Mouse (Mus musculus): ENCODE measurements around the gene Ip6k2.
A peak's percentile ranks its signal among the peaks of the same experiment; 100 is the strongest.

Ip6k2 gene

DNA sequence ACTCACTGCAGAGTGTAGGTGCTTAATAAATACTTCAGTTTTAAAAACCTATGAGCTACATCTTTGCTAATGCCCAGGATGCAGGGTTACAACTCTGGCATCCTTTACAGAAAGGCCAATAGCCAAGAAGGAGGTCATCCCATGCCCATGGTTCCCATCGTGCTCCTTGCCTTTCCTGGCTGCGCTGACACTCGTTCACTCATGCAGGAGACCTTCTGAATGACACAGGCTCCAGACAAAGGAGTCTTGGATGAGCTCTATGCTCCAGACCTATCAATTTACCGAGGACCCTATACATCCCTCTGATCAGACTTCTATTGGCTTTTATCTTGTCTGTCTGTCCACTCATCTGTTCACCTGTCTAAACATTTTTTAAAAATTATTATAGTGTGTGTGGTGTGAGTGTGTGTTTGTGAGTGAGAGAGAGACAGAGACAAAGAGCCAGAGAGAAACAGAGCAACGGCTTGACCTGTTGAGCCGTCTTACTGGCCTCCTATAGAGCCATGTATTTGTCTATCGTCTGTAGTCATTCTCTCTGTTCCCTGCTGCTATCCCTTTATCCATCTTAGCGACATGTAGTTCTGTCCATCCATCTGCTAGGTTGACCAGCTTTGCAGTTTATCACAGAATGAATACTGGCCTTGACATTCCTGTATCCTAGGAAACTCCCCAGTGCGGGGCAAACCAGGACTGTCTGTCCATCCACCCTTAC is 604 bp upstream of the Ip6k2 start:
- DNase-seq (ENCODE audit: low read depth): no peak

DNA sequence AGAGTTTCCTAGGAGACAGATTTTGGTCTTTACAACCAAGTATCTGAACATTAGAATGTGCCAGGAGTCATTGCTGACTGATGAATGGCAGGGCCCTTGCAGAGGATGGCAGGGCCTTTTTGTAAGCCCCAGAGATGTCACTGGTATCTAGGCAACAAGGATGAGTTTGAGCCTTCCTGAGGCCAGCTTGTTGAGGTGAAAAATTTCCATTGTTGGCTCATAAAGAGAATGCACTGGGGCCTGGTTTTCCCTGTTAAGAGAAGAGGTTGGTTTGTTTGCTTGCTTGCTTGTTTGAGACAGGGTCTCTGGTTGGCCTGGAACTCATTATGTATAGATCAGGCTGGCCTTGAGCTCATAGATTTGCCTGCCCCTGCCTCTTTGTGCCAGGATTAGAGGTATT is 1.8 kb downstream of the Ip6k2 start:
- DNase-seq (ENCODE audit: low read depth): no peak

DNA sequence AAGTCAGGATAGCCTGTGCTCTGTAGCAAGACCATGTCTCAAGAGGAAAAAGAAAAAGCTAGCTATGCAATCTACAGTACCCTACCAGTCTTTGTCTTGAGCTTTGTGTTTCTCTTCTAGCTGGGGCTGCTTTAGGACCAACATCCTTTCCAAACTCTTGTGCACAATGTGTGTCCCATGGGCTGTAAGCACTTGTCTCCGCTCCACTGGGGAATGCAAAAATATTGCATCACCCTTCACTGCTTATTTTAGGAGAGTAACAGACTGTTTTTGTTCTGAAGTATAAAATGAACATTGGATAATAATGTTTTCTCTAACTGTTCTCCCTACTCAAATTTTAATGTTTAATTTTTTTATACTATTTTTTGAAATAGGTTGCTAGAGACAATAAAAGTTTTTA is 2.9 kb downstream of the Ip6k2 start:
- DNase-seq (ENCODE audit: low read depth): no peak

DNA sequence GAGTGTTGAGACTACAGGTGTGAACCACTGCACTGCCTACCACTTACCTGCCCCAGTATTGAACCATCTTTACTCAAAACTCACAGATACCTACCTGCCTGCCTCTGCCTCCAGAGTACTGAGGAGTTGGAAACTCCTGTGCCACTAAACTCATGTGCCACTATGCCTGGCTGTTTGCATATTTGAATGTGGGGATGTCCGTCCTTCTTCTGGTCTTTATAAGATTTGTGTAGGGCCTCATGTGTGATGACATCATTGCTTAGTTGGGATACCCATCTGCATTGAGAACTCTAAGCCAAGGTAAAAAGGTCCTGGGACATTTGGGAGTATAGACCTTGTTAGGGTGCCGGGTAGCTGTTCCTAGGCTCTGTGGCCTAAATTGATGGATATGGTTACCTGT is 3.5 kb downstream of the Ip6k2 start:
- DNase-seq (ENCODE audit: low read depth): no peak

DNA sequence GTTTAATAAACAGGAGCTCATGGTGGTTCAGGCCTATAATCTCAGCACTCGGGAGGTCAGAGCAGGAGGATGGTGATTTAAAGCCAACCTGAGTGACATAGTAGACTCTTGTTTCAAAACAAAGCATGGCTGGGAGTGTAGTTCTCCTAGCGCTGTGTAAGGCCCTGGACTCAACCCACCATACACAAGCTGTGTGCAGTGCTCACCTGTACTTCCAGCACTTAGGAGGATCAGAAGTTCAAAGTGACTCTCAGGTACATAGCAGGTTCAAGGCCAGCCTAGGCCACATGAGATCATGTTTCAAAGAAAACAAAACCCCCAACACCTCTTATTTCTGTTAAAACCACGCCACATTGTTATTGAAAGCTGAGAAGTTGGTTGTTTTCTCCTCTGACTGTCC is 5.1 kb downstream of the Ip6k2 start:
- DNase-seq (ENCODE audit: low read depth): no peak

DNA sequence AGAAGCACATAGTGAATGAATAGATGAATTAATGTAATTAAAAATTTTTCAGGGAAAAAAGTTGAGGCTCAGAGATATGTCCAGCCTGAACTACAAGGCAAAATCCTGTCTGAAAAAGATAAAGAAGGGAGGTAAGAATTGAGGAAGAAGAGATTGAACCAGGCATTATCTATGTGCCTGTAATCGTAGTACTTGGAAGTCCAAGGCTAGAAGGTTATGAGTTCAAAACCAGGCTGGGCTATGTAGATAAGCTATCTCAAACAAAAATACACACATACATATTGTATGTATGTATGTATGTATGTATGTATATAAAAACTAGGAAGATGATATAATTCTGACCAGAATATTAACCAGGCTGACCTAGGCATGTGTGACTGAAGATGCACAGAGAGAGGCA is 8.7 kb downstream of the Ip6k2 start:
- no peak for DNase-seq (ENCODE audit: low read depth)

DNA sequence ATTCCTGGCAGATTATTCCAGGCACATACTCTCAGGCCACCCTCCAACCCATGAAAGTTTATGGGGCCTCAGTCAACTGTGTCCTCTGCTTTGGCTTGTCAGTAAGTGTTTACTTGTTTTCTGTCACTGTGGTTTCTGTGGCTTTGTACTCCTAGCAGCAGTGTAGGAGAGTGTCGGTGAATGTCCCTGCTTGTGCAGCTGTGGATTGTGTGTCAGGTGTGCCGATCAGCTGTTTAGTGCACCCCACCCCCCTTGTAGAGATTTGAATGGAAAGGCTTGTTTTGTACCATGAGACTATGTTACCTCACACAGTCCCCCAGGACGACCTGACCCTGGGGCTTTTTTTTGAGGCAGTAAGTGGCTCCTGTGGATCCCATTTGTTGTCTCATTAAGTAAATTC is 9.1 kb downstream of the Ip6k2 start:
- peak; percentile 58 for DNase-seq (ENCODE audit: low read depth)

DNA sequence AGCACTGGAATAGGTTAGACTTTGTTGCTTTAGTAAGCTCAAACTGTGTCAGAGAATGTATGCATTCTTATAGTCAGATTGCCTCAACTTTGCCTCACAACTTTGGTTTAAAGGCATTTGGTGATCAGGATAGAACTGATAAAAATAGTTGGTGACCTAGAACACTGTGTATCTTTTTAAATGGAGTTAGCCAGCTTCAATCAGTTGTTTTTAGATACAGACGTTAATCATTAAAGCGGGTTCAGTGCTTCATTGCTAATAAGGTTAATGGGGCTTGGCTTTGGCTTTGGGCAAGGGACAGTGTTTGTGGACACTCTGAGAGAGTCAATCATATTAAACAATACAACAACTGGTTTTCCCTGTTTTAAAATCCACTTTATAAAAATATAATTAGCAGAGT is 11.7 kb downstream of the Ip6k2 start:
- no peak for DNase-seq (ENCODE audit: low read depth)

DNA sequence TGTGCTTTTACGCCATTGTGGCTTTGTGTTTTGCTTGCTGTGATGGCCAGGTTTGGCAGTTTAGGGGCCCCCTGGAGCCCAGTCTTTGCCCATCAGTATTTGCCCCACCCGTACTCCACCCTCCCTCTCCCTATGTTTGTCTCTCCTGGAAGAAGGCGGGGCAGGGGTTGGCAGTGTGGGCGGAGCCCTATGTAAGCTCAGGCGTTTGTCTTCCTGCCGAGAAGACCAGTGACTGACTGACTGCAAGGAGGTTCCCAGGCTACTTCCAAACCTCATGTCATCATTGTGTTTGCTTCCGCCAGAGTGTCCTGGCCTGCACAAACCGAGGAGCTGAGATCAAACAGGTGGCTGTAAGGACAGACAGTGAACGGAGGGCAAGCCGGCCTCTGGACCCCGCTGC is 12.2 kb downstream of the Ip6k2 start:
- no peak for DNase-seq (ENCODE audit: low read depth)

DNA sequence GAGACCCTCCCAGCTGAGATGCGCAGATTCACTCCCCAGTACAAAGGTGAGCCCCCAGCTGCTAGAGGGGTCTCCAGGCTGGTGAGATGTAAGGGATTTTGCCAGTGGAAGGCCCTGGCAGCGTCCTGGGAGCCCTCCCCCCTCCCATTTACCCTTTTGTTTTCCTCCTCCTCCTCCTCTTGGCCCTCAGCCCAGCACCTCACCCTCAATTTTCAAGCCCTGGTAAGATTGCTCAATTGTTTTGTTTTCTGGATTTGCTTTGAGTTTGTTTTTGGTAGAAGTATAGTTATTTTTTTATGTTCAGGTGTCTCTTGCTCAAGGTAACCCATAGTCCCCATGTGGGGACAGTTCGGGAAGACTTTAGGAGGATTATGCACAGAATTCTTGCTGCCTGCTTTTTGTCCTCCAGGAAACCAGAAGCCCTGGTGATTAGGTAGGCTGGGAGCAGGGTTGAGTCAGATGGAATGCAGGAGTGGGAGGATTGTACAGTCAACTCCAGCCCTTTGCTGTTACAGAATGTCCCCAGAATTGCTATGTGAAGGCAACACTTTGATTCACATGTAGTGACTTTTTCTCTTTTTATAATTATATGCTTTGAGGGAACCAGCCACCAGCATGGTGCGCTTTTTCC is 12.9 kb downstream of the Ip6k2 start:
- no peak for DNase-seq (ENCODE audit: low read depth)

DNA sequence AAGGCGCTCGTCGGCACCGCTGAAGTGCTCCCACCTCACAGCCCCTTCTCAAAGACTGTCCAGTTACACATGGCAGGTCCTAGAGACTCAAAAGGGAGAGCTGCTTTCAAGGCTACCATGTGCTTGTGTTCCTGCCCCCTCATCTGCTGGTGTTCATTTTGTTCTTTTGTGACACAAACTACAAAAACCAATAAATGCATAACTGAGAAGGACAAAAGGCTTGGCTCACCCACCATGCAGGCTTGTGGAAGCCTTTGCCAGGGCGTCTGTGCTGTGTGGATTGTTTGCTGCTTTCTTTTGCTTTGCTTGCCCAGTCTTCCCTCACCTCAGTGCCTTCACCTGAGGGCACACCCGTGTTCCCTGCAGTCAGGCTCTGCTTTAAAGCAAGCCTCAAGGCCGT is 13.9 kb downstream of the Ip6k2 start:
- no peak for DNase-seq (ENCODE audit: low read depth)

DNA sequence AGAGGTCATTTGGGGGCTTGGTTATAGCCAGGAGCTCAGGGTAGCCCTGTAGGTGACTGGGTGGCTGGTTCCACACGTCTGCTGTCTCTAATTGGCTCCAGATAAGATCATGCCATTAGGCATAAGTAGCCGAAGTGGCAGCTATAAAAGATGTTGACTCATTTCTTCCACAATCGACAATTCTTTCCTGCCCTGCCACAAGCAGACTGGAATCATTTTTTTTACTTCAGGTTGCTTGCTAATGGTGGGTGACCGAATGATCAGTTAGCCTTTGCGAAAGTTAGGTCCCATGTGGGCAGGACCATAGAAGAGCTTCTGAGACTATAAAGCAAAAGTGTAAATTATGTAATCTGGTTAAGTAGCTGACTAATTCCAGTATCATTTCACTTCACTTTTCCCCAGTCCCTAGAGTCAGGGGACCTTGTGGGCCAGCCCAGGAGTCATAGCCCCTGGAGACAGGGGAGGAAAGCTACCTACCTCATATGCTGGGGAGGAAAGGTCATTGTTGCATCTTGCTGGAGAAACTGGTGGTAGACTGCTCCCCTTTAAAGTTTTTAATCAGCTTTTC is 15.0 kb downstream of the Ip6k2 start:
- DNase-seq (ENCODE audit: low read depth): no peak

DNA sequence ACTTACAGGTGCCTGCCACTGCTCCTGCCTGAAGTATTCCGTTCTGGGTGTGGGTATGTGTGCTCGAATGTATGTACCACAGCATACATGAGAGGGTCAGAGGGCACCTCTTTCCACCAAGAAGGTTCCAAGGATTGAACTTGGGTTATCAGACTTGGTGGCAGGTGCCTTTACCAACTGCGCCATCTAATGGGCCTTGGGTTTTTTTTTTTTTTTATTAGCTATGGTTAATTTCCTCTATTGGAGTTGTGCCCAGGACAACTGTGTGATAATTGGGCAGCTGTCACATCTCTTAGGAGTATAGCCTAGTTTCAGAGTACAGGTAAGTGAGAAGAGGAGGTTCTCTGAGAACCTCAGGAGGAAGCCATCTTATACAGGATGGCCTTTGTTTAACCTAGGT is 16.0 kb downstream of the Ip6k2 start:
- no peak for DNase-seq (ENCODE audit: low read depth)

DNA sequence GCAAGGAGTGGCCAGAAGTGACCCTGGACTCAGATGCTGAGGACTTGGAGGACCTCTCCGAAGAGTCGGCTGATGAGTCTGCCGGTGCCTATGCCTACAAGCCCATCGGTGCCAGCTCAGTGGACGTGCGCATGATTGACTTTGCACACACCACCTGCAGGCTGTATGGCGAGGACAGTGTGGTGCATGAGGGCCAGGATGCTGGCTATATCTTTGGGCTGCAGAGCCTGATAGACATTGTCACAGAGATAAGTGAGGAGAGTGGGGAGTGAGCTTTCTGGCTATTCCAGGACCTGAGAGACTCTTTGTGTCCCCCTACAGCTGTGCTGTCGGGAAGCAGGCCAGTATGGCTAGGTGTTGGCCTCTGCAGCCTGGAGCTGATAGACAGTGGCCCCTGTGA is 22.2 kb downstream of the Ip6k2 start:
- no peak for DNase-seq (ENCODE audit: low read depth)

DNA sequence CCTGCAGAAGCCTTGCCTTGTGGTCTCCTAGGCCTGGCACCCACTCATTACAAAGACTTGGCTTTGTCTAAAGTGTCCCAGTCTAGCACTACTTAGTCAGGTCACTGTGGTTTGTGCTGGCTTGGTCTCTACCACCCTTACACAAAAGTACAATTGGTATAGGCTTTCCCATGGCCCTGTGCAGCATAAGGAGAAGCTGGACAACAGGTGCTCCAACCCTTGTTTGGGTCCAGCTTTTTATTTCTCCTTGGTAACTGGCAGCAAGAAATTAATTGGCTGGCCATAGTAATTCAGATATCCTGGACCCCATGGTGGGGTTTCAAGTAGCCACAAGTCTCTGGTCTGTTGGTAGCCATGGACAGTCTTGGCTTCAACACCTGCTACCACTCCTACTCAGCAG is 22.8 kb downstream of the Ip6k2 start:
- DNase-seq (ENCODE audit: low read depth): no peak

DNA sequence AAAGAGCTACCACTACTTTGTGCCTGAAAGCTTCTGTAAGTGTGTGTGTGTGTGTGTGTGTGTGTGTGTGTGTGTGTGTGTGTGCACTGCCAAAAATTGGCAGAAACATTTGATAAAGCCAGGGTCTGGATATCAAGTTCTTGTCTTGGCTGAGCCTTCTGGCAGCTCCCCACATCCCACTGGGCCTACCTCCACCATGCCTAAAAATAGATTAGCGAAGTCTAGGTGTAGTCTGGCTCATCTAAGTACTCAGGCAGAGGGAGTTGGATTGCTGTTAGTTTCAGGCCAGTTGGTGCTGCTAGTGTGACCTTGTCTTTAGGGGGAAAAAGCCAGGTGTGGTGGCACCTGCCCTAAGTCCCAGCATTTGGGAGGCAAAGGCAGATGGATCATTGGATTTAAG is 23.2 kb downstream of the Ip6k2 start:
- no peak for DNase-seq (ENCODE audit: low read depth)

DNA sequence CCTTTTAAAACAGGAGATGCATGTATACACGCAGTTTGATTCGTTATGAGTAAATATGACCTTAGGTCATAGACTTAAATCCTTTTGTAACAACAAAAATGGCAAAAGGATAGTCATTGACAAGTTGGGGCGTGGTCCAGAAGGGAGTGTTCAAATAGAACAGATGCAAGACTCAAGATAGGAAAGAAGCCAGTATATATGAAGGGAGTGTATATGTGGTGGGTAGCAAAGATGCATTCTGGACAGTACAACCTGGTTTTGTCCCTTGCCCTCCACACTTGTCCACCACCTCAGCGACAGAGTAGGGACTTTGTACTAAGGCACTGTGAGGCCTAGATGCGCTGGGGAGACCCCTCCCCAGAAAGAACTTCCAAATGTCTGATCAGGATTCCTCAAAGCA is 24.1 kb downstream of the Ip6k2 start:
- DNase-seq (ENCODE audit: low read depth): no peak

DNA sequence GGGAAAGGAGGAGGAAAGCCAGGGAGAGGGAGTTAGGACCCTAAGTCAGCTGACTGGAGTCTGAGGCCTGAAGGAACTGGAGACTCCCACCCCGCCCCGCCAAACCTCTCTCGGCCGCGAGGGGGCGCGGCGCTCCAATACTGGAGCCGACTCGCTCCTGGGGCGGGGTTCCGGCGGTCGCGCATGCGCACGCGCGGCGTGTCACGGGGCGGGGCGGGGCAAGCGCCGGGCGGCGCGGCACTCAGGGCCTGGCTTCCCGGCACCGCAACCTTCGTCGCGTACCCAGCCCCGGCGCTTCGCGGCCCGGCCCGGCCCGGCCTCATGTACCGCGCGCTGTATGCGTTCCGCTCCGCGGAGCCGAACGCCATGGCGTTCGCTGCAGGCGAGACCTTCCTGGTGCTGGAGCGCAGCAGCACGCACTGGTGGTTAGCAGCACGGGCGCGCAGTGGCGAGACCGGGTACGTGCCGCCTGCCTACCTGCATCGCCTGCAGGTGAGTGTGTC is 24.6 kb downstream of the Ip6k2 start, which contains the start of gene Nckipsd:
TSS of gene Nckipsd (plus strand) at position 206 of the 503 bp plus-strand sequence.
- peak; percentile 97 for DNase-seq (ENCODE audit: low read depth)

DNA sequence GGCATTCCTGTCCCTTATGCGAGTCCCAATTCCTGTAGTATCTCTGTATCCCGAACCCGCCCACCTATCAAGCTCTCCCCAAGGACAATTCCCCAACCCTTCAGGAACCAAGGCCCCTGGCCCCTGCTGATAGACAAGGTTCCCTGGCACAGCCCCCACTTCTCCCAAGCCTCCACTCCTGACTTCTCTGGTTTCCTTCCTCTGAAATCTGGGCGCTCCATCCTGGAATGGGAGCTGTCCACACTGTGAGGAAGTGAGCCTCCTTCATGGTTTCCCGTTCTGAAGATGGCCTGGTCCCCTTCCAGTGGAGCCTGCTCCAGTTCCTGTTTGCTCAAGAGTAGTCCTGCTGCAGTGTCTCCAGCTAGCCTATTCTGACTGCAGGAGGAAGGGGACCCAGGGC is 25.6 kb downstream of the Ip6k2 start:
- no peak for DNase-seq (ENCODE audit: low read depth)

DNA sequence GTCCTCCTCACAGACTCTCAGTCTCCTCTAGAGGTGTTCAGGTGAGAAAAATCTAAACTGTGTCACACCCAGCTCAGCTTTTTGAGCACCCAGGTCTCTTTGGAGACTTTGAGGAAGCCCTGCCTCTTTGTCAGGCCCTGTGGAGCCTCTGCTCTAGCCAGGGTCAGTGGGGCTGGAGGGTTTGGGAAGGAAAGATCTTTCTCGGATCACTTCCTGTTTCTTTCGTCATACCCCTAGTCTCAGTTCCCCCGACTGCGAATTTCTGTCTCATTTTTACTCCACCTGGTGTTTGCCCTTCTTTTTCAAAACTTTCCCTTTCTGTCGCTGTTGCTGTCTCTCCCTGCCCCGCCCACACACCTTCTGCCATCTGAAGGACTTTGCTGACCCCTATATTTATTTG is 26.1 kb downstream of the Ip6k2 start:
- no peak for DNase-seq (ENCODE audit: low read depth)

DNA sequence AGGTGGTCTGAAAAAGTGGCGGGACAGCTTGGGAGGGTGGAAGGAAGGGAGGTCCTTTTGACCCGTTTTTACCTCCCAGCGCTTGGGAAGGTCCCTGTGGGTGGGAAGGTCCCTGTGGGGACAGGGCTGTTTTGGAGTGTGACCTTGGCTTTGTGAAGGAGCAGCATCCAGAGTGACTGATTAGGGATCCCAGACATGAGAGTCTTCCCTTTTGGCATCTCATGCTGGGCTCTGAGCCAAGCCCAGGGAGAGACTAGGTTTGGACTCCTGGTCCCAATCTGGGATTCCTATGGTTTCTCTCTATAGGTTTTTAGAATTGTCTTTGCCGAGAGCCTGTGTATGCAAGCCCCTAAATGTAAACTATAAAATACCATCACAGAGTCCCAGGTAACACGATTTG is 26.9 kb downstream of the Ip6k2 start:
- no peak for DNase-seq (ENCODE audit: low read depth)

DNA sequence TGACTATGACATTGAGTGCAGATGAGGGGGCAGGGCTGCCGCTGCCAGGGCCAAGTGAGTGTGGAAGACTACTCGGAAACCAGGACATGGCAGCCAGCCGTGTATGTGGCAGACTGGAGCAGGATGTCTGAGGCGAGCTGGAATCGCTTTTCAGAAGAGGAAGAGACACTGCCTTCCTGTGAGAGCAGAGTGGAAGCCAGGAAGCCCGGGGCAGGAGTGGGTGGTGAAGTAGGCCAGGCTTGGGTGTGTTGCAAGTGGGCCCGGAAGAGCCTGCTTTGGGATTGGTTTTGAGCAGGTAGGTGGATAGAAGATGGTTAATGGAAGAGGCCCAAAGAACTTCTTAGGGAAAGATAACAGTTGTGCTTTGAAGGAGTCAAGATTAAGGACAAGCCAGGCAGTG is 32.0 kb downstream of the Ip6k2 start:
- no peak for DNase-seq (ENCODE audit: low read depth)

DNA sequence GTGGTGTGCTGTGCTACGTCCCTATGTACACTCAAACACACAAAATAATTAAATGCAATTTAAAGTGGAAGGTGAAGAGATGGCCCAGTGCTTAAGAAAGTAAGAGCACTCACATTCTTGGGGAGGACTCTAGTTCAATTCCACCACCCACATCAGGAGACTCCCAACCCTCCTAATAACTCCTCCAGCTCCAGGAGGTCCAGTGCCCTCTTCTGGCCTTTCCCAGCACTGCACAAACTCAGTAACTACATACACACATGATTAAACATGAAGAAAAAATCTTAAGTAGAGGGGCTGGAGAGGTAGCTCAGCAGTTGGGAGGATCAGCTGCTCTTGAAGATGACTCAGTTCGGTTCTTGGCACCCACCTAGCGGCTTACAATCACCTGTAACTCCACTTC is 35.9 kb downstream of the Ip6k2 start:
- DNase-seq (ENCODE audit: low read depth): peak; percentile 61

DNA sequence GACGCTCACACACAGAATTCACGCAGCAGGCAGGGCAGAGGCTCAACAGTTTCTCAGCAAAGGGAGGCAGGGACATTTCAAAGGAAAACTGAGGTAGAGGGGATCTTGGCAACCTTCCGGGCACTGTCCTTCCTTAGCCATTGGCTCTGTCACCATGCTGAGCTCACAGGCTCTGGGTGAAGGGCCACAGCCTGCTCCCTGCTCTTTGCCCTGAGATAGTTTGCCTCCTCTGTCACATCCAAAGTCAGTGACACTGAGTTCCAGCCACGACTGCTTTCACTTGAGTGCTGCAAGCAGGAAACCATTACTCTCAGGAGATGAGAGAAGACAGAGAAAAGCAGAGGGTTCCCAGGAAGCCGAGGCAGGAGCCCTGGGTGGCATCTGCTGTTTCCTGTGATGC is 36.5 kb downstream of the Ip6k2 start:
- no peak for DNase-seq (ENCODE audit: low read depth)

Measured in naive thymus-derived CD4-positive, alpha-beta T cell, adult 2 months (primary cell).